Mouse (Mus musculus) MEL (cell line): ENCODE data around the gene Naga.

Experiments used
- BHLHE40 ChIP-seq: IDR thresholded peaks from 2 replicates; pipeline ENCODE4 v1.6.1; 2012; ENCODE audit warnings: low read depth, mild to moderate bottlenecking, inconsistent platforms, low read length, improper control_type of control experiment, borderline replicate concordance
- CTCF ChIP-seq, 3 experiments: IDR thresholded peaks in 2 of 3; conservative IDR thresholded peaks in 1 of 3; 2 replicates each; pipeline ENCODE4 v1.5.1; 2011 to 2012; ENCODE audit warnings: low read length in 3 of 3, low read depth in 2 of 3, mild to moderate bottlenecking in 2 of 3, improper control_type of control experiment in 1 of 3, inconsistent platforms in 1 of 3, mixed read lengths in 1 of 3, moderate library complexity in 1 of 3; ENCODE audit not compliant: control insufficient read depth in 1 of 3, insufficient read depth in 1 of 3, poor library complexity in 1 of 3, severe bottlenecking in 1 of 3
- E2F4 ChIP-seq: IDR thresholded peaks from 2 replicates; pipeline ENCODE4 v1.6.1; 2011; ENCODE audit warnings: low read depth, low read length, improper control_type of control experiment, borderline replicate concordance
- EP300 ChIP-seq, 2 experiments: IDR thresholded peaks; 2 replicates each; pipeline ENCODE4 v1.6.1; 2011; ENCODE audit warnings: improper control_type of control experiment in 2 of 2, low read length in 2 of 2, low read depth in 1 of 2, mild to moderate bottlenecking in 1 of 2
- GATA1 ChIP-seq: IDR thresholded peaks from 2 replicates; pipeline ENCODE4 v1.6.1; 2011; ENCODE audit warnings: low read depth, low read length, improper control_type of control experiment
- MEF2A ChIP-seq: IDR thresholded peaks from 2 replicates; pipeline ENCODE4 v1.6.1; 2014; ENCODE audit warnings: low read depth, mild to moderate bottlenecking, inconsistent platforms, low read length, improper control_type of control experiment; ENCODE audit not compliant: poor library complexity, insufficient replicate concordance, severe bottlenecking; ENCODE audit errors: extremely low read depth
- MYC ChIP-seq: IDR thresholded peaks from 2 replicates; pipeline ENCODE4 v1.6.1; 2011; ENCODE audit warnings: low read depth, mild to moderate bottlenecking, low read length, improper control_type of control experiment, moderate library complexity
- POLR2A ChIP-seq, 2 experiments: IDR thresholded peaks; 2 replicates each; pipeline ENCODE4 v1.6.1; 2011 to 2012; ENCODE audit warnings: low read length in 2 of 2, mild to moderate bottlenecking in 2 of 2, control low read depth in 1 of 2, improper control_type of control experiment in 1 of 2, low read depth in 1 of 2, moderate library complexity in 1 of 2; ENCODE audit not compliant: control insufficient read depth in 1 of 2, insufficient read depth in 1 of 2, poor library complexity in 1 of 2
- TCF12 ChIP-seq: IDR thresholded peaks from 2 replicates; pipeline ENCODE4 v1.6.1; 2014; ENCODE audit warnings: low read depth, mild to moderate bottlenecking, inconsistent platforms, low read length, improper control_type of control experiment, moderate library complexity
- USF1 ChIP-seq: IDR thresholded peaks from 2 replicates; pipeline ENCODE4 v1.6.1; 2014; ENCODE audit warnings: low read depth, mild to moderate bottlenecking, inconsistent platforms, low read length, improper control_type of control experiment, moderate library complexity
- USF2 ChIP-seq, 2 experiments: IDR thresholded peaks; 2 replicates each; pipeline ENCODE4 v1.6.1; 2011 to 2012; ENCODE audit warnings: improper control_type of control experiment in 2 of 2, low read length in 2 of 2, borderline replicate concordance in 1 of 2, inconsistent platforms in 1 of 2, low read depth in 1 of 2, mild to moderate bottlenecking in 1 of 2; ENCODE audit not compliant: insufficient read depth in 1 of 2
- ZNF384 ChIP-seq: IDR thresholded peaks from 2 replicates; pipeline ENCODE4 v1.6.1; 2012; ENCODE audit warnings: low read depth, mild to moderate bottlenecking, inconsistent platforms, low read length, improper control_type of control experiment

DNA sequence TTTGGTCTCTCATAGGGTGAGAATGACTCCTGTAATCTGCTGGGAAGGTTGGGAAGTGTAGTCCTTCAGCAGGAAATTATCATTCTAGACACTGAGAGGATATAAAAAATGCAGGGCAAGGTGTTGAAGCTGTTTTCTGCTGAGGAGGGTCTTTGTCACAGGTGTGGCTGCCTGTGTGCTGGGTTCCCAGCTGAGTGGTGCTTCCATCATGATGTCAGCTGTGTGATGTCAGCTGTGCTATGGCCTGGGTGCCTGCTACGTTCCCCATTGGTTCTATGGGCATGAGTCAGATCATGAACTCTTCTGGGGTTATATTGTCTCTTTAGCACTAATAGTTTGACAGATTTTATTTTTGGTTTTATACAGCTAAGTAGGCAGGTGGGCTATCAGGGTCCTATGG lies 30.1 kb upstream of the Naga start:
- no peak for TF ChIP-seq MEF2A
- no peak for TF ChIP-seq POLR2A (IDR thresholded peaks at IDR 0.05; ENCODE audit: control insufficient read depth in 1 of 2, insufficient read depth in 1 of 2, low read depth in 1 of 2, low read length in 2 of 2, poor library complexity in 1 of 2)
- no peak for TF ChIP-seq GATA1
- no peak for TF ChIP-seq MYC
- no peak for TF ChIP-seq E2F4
- TF ChIP-seq CTCF (IDR thresholded peaks at IDR 0.05 in 2 of 3, conservative IDR thresholded peaks at IDR 0.05 in 1 of 3; ENCODE audit: control insufficient read depth in 1 of 3, insufficient read depth in 1 of 3, low read depth in 2 of 3, low read length in 3 of 3, poor library complexity in 1 of 3, severe bottlenecking in 1 of 3) = no peak
- no peak for TF ChIP-seq USF2 (IDR thresholded peaks at IDR 0.05; ENCODE audit: borderline replicate concordance in 1 of 2, insufficient read depth in 1 of 2, low read depth in 1 of 2, low read length in 2 of 2)
- TF ChIP-seq EP300 (IDR thresholded peaks at IDR 0.05; ENCODE audit: low read depth in 1 of 2, low read length in 2 of 2) = no peak
- TF ChIP-seq BHLHE40 = no peak
- no peak for TF ChIP-seq TCF12
- no peak for TF ChIP-seq ZNF384
- TF ChIP-seq USF1 = no peak
